Mouse (Mus musculus): ENCODE data around the gene Kcnq2. TPM values are rescaled to one million over a fixed set of nuclear protein-coding genes. Genes with fewer than 3 reads are reported as not detected.

Kcnq2 gene
- polyA plus RNA-seq, 1 experiment from 2014 or later: 0.42 TPM

GRCm38 (mm10) chr2:181033310-181033709 is 101.8 kb downstream of the Kcnq2 start:
- no peaks in the 10 kb centered on the region for H3K9me3 ChIP-seq (ENCODE audit: control insufficient read depth, low read length)
- TF ChIP-seq CTCF (IDR thresholded peaks at IDR 0.05; ENCODE audit: low read depth): no peak
- no peak for TF ChIP-seq EP300 (optimal IDR thresholded peaks at IDR 0.05)
- H3K36me3 ChIP-seq (ENCODE audit: control insufficient read depth, insufficient read depth, low read length): no peaks in the 10 kb centered on the region
- H3K27ac ChIP-seq (replicated peaks): no peak overlapping the region
- 0 out of 2 replicates have a peak, but pooled peaks have one; percentile 34 for ATAC-seq (ENCODE audit: low FRiP score, low TSS enrichment)
- DNase-seq (ENCODE audit: low spot score): peak; percentile 47
- H3K27me3 ChIP-seq (ENCODE audit: control insufficient read depth, insufficient read depth, low read length): peaks cover 3% of the 10 kb centered on the region; the same call in 1 of the 2 replicates
- H3K4me3 ChIP-seq (ENCODE audit: low read depth, low read length): no peak overlapping the region
- no peak overlapping the region for H3K9ac ChIP-seq (ENCODE audit: low read length)
- H3K4me2 ChIP-seq (replicated peaks; ENCODE audit: low read depth): no peak overlapping the region
- WGBS: 40% methylated on average over 6 of the region's 6 CpGs
- no peaks in the 10 kb centered on the region for H3K4me1 ChIP-seq (replicated peaks; ENCODE audit: control insufficient read depth, insufficient read depth)

GRCm38 (mm10) chr2:181032407-181032806 is 102.7 kb downstream of the Kcnq2 start:
- H3K4me3 ChIP-seq (ENCODE audit: low read depth, low read length): no peak overlapping the region
- no peak overlapping the region for H3K9ac ChIP-seq (ENCODE audit: low read length)
- H3K9me3 ChIP-seq (ENCODE audit: control insufficient read depth, low read length): no peaks in the 10 kb centered on the region
- H3K4me2 ChIP-seq (replicated peaks; ENCODE audit: low read depth): no peak overlapping the region
- WGBS: 34% methylated on average over 5 of the region's 5 CpGs
- no peaks in the 10 kb centered on the region for H3K27me3 ChIP-seq (ENCODE audit: control insufficient read depth, insufficient read depth, low read length)
- no peak overlapping the region for H3K27ac ChIP-seq (replicated peaks)
- no peaks in the 10 kb centered on the region for H3K36me3 ChIP-seq (ENCODE audit: control insufficient read depth, insufficient read depth, low read length)
- TF ChIP-seq CTCF (IDR thresholded peaks at IDR 0.05; ENCODE audit: low read depth) (peak; percentile 59), EP300 (optimal IDR thresholded peaks at IDR 0.05) (no peak)
- peak; percentile 22 for DNase-seq (ENCODE audit: low spot score)
- no peak for ATAC-seq (ENCODE audit: low FRiP score, low TSS enrichment)
- no peaks in the 10 kb centered on the region for H3K4me1 ChIP-seq (replicated peaks; ENCODE audit: control insufficient read depth, insufficient read depth)

DNA sequence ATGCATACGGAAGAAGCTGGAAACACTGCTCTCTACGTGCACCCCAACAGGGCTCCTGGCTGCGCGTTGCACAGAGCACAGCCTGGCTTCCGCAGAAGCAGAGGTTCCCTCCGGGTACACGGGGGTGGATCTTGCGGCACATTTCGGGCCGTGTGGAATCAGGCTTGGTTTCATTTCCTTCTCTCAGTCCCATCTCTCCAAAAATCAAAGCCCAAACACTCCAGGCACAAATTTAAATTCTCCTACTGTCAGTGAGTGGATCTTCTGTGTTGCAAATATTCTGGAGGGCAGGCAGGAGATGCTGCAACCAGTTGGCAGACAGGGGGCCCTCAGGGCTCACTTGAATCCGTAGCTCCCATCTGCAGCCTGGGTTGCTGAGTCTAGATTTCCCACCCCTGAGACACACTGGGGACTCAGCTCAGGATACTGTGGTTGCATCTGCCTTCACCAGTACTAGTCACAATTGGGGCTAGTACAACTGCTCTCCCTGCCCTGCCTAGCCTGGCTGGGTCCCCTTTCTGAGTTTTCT is 103.6 kb downstream of the Kcnq2 start:
- ATAC-seq (ENCODE audit: low FRiP score, low TSS enrichment) (no peak), DNase-seq (ENCODE audit: low spot score) (no peak)
- Histone ChIP-seq H3K4me3 (ENCODE audit: low read depth, low read length) (no peak overlapping the region), H3K9me3 (ENCODE audit: control insufficient read depth, low read length) (no peaks in the 10 kb centered on the region), H3K36me3 (ENCODE audit: control insufficient read depth, insufficient read depth, low read length) (no peaks in the 10 kb centered on the region), H3K4me2 (replicated peaks; ENCODE audit: low read depth) (no peak overlapping the region), H3K27me3 (ENCODE audit: control insufficient read depth, insufficient read depth, low read length) (no peaks in the 10 kb centered on the region), H3K9ac (ENCODE audit: low read length) (no peak overlapping the region), H3K27ac (replicated peaks) (no peak overlapping the region), H3K4me1 (replicated peaks; ENCODE audit: control insufficient read depth, insufficient read depth) (no peaks in the 10 kb centered on the region)
- 0 out of 2 replicates have a peak, but pooled peaks have one; percentile 7 for TF ChIP-seq CTCF (IDR thresholded peaks at IDR 0.05; ENCODE audit: low read depth)
- no peak for TF ChIP-seq EP300 (optimal IDR thresholded peaks at IDR 0.05)
- 78% methylated on average over 11 of the region's 11 CpGs for WGBS

Other genes starting within 250 kb of the Kcnq2 start
- gene Ythdf1, start 214.4 kb downstream of the Kcnq2 start, polyA plus RNA-seq (2015; fragmentation: Nextera tagmentation; extraction: Ambion mirVana): 26.2 and 27.6 TPM in 2 replicates
- gene Birc7, start 206.3 kb downstream of the Kcnq2 start, polyA plus RNA-seq (2015; fragmentation: Nextera tagmentation; extraction: Ambion mirVana): 0.06 and 0.11 TPM in 2 replicates
- gene Nkain4, start 180.6 kb downstream of the Kcnq2 start, polyA plus RNA-seq (2015; fragmentation: Nextera tagmentation; extraction: Ambion mirVana): 42.7 and 44.0 TPM in 2 replicates
- 45.1 and 45.2 TPM in 2 replicates for gene Arfgap1, start 168.1 kb downstream of the Kcnq2 start, polyA plus RNA-seq (2015; fragmentation: Nextera tagmentation; extraction: Ambion mirVana)
- gene Col20a1, start 148.8 kb downstream of the Kcnq2 start, polyA plus RNA-seq (2015; fragmentation: Nextera tagmentation; extraction: Ambion mirVana): 0.98 and 1.3 TPM in 2 replicates
- 0.18 and 0.22 TPM in 2 replicates for gene Chrna4, start 91.8 kb downstream of the Kcnq2 start, polyA plus RNA-seq (2015; fragmentation: Nextera tagmentation; extraction: Ambion mirVana)
- gene Eef1a2, start 21.7 kb upstream of the Kcnq2 start, polyA plus RNA-seq (2015; fragmentation: Nextera tagmentation; extraction: Ambion mirVana): 0.40 and 0.42 TPM in 2 replicates
- gene Ppdpf, start 51.9 kb upstream of the Kcnq2 start, polyA plus RNA-seq (2015; fragmentation: Nextera tagmentation; extraction: Ambion mirVana): 294 and 310 TPM in 2 replicates
- gene Ptk6, start 67.5 kb upstream of the Kcnq2 start, polyA plus RNA-seq (2015; fragmentation: Nextera tagmentation; extraction: Ambion mirVana): 5.8 and 5.9 TPM in 2 replicates
- 1.7 and 1.8 TPM in 2 replicates for gene Srms, start 77.9 kb upstream of the Kcnq2 start, polyA plus RNA-seq (2015; fragmentation: Nextera tagmentation; extraction: Ambion mirVana)
- 0.36 and 0.45 TPM in 2 replicates for gene Fndc11, start 84.7 kb upstream of the Kcnq2 start, polyA plus RNA-seq (2015; fragmentation: Nextera tagmentation; extraction: Ambion mirVana)
- gene Helz2, start 106.7 kb upstream of the Kcnq2 start, polyA plus RNA-seq (2015; fragmentation: Nextera tagmentation; extraction: Ambion mirVana): 1.6 and 1.7 TPM in 2 replicates
- 4.9 and 5.5 TPM in 2 replicates for gene Gmeb2, start 152.7 kb upstream of the Kcnq2 start, polyA plus RNA-seq (2015; fragmentation: Nextera tagmentation; extraction: Ambion mirVana)
- 26.3 and 28.9 TPM in 2 replicates for gene Stmn3, start 179.2 kb upstream of the Kcnq2 start, polyA plus RNA-seq (2015; fragmentation: Nextera tagmentation; extraction: Ambion mirVana)
- 9.0 and 9.3 TPM in 2 replicates for gene Rtel1, start 184.4 kb upstream of the Kcnq2 start, polyA plus RNA-seq (2015; fragmentation: Nextera tagmentation; extraction: Ambion mirVana)
- gene Zgpat, start 229.6 kb upstream of the Kcnq2 start, polyA plus RNA-seq (2015; fragmentation: Nextera tagmentation; extraction: Ambion mirVana): 15.5 and 18.2 TPM in 2 replicates
- 30.1 and 33.7 TPM in 2 replicates for gene Arfrp1, start 230.1 kb upstream of the Kcnq2 start, polyA plus RNA-seq (2015; fragmentation: Nextera tagmentation; extraction: Ambion mirVana)
- gene Lime1, start 244.8 kb upstream of the Kcnq2 start, polyA plus RNA-seq (2015; fragmentation: Nextera tagmentation; extraction: Ambion mirVana): 8.3 and 8.8 TPM in 2 replicates

All from stomach, postnatal 0 days (tissue).